Mouse (Mus musculus) intestine, embryonic 14.5 days (tissue): ENCODE data around the gene Rab29. TPM values are rescaled to one million over a fixed set of nuclear protein-coding genes. Genes with fewer than 3 reads are reported as not detected.

Experiments
- ATAC-seq: fragments of 200-750 bp; cut with Nextera tagmentation; replicated peaks from 2 replicates; pipeline ENCODE4 v1.8.0; 2017; ENCODE audit warnings: low read depth, moderate number of reproducible peaks, moderate TSS enrichment, moderate library complexity; ENCODE audit not compliant: low FRiP score, low TSS enrichment
- DNase-seq: peaks from one replicate; pipeline ENCODE4 v3.0.0-alpha.2; 2018; ENCODE audit warnings: low spot score
- H3K27ac ChIP-seq: fragments of 300-500 bp; sonication (generic); 2 replicates; pipeline ENCODE4 v1.5.1; 2014; ENCODE audit warnings: low read depth, mild to moderate bottlenecking, control low read depth
- H3K27me3 ChIP-seq: fragments of 300-500 bp; sonication (generic); replicated peaks from 2 replicates; pipeline ENCODE4 v1.6.1; 2014; ENCODE audit warnings: low read length, control low read depth; ENCODE audit not compliant: control insufficient read depth, insufficient read depth
- H3K36me3 ChIP-seq: fragments of 300-500 bp; sonication (generic); 2 replicates; pipeline ENCODE4 v1.6.1; 2014; ENCODE audit warnings: low read length, control low read depth; ENCODE audit not compliant: control insufficient read depth, insufficient read depth
- H3K4me1 ChIP-seq: fragments of 300-500 bp; sonication (generic); replicated peaks from 2 replicates; pipeline ENCODE4 v1.6.1; 2014; ENCODE audit warnings: low read length, control low read depth, mixed read lengths; ENCODE audit not compliant: control insufficient read depth, insufficient read depth
- H3K4me2 ChIP-seq: fragments of 300-500 bp; sonication (generic); 2 replicates; pipeline ENCODE4 v1.6.1; 2014; ENCODE audit warnings: low read length
- H3K4me3 ChIP-seq: fragments of 300-500 bp; sonication (generic); 2 replicates; pipeline ENCODE4 v1.5.1; 2014; ENCODE audit warnings: low read depth, low read length, control low read depth, mixed read lengths
- H3K9ac ChIP-seq: fragments of 300-500 bp; sonication (generic); 2 replicates; pipeline ENCODE4 v1.6.1; 2014; ENCODE audit warnings: mild to moderate bottlenecking, low read length
- H3K9me3 ChIP-seq: fragments of 300-500 bp; sonication (generic); 2 replicates; pipeline ENCODE4 v1.6.1; 2016; ENCODE audit warnings: low read length, control low read depth; ENCODE audit not compliant: control insufficient read depth
- WGBS: fragments of 180-500 bp; shearing (Covaris S2); extraction: QIAGEN DNeasy Blood & Tissue Kit; methylation state at CpG from one replicate; pipeline ENCODE4 v1.1.7; 2014; 5-methylcytosine and 5-hydroxymethylcytosine counted together
- polyA plus RNA-seq: library from polyadenylated mRNA; unstranded; fragments of >200 nt; fragmentation: Nextera tagmentation; extraction: Ambion mirVana; gene quantifications from 2 replicates; pipeline ENCODE4 v1.2.1, GENCODE M21; 2014

The Rab29 gene
- polyA plus RNA-seq, 1 experiment from 2014 or later, result 17.6 TPM

DNA sequence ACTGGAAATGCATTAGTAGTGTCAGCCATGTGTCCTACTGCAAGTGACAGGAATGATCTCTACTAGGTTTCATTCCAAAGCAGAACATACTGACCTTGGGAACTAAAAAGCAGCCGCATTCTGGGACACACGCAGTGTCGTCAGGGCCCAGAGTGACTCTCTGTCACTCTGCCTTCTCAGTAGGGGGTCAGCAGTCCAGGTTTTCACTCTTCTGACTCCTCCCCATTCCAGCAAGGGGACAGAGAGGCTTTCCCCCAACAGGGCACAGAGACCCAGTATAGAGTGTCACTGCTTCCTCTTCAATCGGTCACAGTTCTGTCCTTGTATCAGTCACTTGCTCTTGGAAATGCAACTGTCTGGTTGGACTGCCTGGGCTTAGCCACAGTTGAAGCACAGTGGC lies 24.8 kb upstream of the Rab29 start:
- H3K27me3 ChIP-seq, result no peaks in the 10 kb centered on the region
- peaks cover 71% of the 10 kb centered on the region for H3K36me3 ChIP-seq
- H3K4me3 ChIP-seq, result no peak overlapping the region
- no peaks in the 10 kb centered on the region for H3K9me3 ChIP-seq
- no peak overlapping the region for H3K27ac ChIP-seq
- 88% methylated on average over 4 of the region's 4 CpGs for WGBS
- no peak for ATAC-seq
- no peak for DNase-seq
- H3K4me2 ChIP-seq, result no peak overlapping the region
- no peak overlapping the region for H3K9ac ChIP-seq
- no peaks in the 10 kb centered on the region for H3K4me1 ChIP-seq

DNA sequence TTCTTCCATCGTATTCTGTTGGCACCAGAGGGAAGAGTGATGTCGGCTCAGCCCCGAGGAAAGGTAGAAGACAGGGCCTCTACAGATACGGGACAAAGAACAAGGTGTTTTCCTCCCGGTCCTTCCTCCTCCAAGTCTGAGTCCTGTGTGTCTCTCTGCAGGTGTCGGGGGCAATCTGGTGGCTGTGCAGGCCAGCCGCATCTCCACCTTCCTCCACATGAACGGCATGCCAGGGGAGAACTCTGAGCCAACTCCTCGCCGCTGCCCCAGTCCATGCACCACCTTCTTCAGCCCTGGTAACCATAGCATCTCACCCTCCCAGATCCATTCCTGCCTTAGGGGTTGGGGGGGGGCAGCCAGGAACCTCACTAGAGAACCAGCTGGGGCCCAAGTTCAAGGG lies 23.3 kb upstream of the Rab29 start:
- H3K36me3 ChIP-seq, result peaks cover 81% of the 10 kb centered on the region
- DNase-seq (no peak), ATAC-seq (no peak)
- H3K9ac ChIP-seq, result no peak overlapping the region
- 92% methylated on average over 10 of the region's 10 CpGs for WGBS
- no peak overlapping the region for H3K4me3 ChIP-seq
- no peaks in the 10 kb centered on the region for H3K9me3 ChIP-seq
- no peak overlapping the region for H3K4me2 ChIP-seq
- no peaks in the 10 kb centered on the region for H3K4me1 ChIP-seq
- no peak overlapping the region for H3K27ac ChIP-seq
- no peaks in the 10 kb centered on the region for H3K27me3 ChIP-seq

DNA sequence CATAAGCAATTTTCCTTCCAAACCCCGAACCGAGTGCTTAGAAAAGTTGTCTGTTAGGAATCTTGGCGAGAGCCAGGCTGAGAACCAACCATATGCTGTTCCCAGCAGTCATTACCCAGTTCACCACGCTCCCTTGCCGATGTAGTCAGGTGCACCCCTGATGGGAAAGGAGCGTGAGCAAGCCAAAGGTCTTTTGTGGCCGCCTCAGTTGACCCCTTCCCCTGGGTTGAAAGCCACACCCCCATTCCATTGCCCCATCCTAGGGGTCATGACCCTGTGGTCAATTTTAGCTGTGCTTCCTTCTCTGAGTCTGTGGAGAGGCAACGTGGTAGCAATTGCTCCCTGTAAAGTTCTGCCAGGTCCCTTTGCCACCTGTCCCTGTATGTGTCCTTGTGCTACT lies 22.1 kb upstream of the Rab29 start:
- Histone ChIP-seq H3K9me3 (no peaks in the 10 kb centered on the region), H3K27ac (no peak overlapping the region), H3K9ac (no peak overlapping the region), H3K4me1 (no peaks in the 10 kb centered on the region), H3K36me3 (peaks cover 77% of the 10 kb centered on the region), H3K4me3 (no peak overlapping the region), H3K4me2 (no peak overlapping the region), H3K27me3 (no peaks in the 10 kb centered on the region)
- 75% methylated on average over 8 of the region's 8 CpGs for whole genome bisulfite sequencing
- no peak for ATAC-seq
- no peak for DNase-seq

DNA sequence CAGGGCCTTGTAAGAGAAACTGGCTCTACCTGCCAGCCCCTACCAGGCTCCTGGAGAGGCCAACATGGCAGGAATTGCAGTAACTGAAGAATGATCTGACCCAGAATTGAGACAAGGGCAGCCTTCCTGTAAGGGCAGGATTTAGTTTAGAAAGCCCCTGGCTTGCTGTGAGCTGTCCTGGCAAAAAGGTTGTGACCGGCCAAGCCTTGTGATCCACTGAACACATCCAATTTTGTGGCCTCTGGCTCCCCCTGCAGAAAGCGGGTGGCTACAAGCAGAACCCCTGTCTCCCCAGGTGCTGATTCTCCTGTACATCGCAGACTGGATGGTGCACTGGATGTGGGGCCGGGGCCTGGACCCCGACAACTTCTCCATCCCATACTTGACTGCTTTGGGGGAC lies 20.8 kb upstream of the Rab29 start:
- Histone ChIP-seq H3K4me3 (no peak overlapping the region), H3K9ac (no peak overlapping the region), H3K27ac (no peak overlapping the region), H3K36me3 (peaks cover 67% of the 10 kb centered on the region), H3K27me3 (no peaks in the 10 kb centered on the region), H3K9me3 (no peaks in the 10 kb centered on the region), H3K4me1 (no peaks in the 10 kb centered on the region), H3K4me2 (no peak overlapping the region)
- ATAC-seq, result no peak
- 76% methylated on average over 5 of the region's 5 CpGs for WGBS
- peak; percentile 61 for DNase-seq

DNA sequence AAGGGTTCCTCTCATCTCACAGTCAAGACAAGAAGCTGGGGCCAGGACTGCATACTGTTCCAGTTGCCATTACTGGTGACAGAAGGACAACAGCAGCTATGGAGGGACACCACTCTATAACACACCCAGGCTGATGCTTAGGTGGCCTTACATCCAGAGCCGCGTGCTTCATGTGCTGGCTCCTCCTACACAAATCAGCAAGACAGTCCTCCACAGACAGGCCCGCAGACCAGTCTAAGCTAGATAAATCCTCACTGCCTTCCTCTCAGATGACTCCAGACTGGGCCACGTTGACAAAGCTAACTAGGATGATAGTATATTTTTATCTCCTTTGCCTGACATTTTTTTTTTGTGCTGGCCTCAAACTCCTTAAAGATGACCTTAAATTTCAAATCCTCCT lies 5.2 kb upstream of the Rab29 start:
- DNase-seq, result no peak
- no peaks in the 10 kb centered on the region for H3K36me3 ChIP-seq
- ATAC-seq, result no peak
- H3K4me1 ChIP-seq, result no peaks in the 10 kb centered on the region
- no peak overlapping the region for H3K9ac ChIP-seq
- H3K4me2 ChIP-seq, result no peak overlapping the region
- H3K9me3 ChIP-seq, result no peaks in the 10 kb centered on the region
- 78% methylated on average over 4 of the region's 4 CpGs for WGBS
- H3K27me3 ChIP-seq, result no peaks in the 10 kb centered on the region
- no peak overlapping the region for H3K27ac ChIP-seq
- no peak overlapping the region for H3K4me3 ChIP-seq

DNA sequence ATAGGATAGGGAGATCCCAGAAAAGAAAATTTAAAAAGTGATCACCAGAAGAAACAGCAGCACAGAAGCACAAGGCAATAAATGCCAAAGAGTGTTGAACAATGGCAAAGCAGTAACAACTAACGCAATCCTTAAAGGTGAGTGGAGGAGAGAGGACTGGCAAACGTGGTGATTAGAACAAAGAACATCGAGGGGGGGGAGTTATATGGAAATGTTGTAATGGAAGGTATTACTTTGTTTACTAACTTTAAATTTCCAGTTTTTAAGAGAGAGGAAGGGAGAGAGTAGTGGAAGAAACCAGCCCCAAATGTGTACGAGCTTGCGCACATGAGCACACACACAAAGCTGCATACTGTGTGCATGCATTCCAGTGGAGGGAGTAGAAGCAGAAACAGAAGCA lies 1.4 kb upstream of the Rab29 start:
- Histone ChIP-seq H3K27me3 (no peaks in the 10 kb centered on the region), H3K4me3 (no peak overlapping the region), H3K36me3 (no peaks in the 10 kb centered on the region), H3K27ac (no peak overlapping the region), H3K4me1 (no peaks in the 10 kb centered on the region; the same call in 1 of the 2 replicates), H3K9ac (no peak overlapping the region), H3K4me2 (no peak overlapping the region), H3K9me3 (no peaks in the 10 kb centered on the region)
- DNase-seq (no peak), ATAC-seq (no peak)
- WGBS, result 82% methylated on average over 5 of the region's 5 CpGs

DNA sequence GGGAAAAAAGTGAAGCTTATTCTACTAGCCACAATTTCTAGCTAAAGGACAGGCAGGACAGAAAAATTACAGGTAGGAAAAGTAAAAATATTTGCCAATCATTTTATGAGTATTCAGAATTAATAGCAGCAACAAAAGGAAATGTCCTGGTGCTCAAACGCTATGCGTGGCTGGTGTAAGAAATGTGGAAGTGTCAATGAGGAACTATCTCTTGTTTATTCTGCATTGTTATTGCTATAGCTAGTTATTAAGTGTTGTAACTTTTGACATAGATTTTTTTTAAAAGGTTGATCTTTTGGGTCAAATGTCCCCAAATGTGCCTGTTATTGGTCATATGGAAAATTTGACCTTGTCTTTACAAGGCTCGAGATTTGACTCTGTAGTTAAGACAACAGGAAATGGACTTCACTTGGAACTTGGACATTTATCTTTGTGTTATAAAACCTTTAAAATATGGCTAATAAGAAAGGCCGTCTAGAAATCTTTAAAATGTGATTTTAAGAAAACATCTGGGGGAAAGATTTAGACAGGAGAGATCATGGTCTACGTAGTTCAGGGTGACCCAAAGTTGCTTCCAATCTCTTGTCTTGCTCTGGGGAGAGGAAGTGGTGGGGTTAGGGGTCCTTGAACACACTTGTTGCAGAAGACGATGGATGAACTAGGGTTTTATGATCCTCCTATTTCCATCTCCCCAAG lies 572 bp upstream of the Rab29 start:
- Histone ChIP-seq H3K4me1 (no peaks in the 10 kb centered on the region; the same call in 1 of the 2 replicates), H3K36me3 (no peaks in the 10 kb centered on the region), H3K27me3 (no peaks in the 10 kb centered on the region), H3K9me3 (no peaks in the 10 kb centered on the region), H3K4me2 (peak overlapping the region; percentile 75; the same call in 1 of the 2 replicates), H3K27ac (no peak overlapping the region), H3K4me3 (peak overlapping the region; percentile 67; the same call in 1 of the 2 replicates), H3K9ac (no peak overlapping the region)
- WGBS, result 80% methylated on average over 6 of the region's 6 CpGs
- DNase-seq, result no peak
- ATAC-seq, result 0 out of 2 replicates have a peak, but pooled peaks have one; percentile 28

DNA sequence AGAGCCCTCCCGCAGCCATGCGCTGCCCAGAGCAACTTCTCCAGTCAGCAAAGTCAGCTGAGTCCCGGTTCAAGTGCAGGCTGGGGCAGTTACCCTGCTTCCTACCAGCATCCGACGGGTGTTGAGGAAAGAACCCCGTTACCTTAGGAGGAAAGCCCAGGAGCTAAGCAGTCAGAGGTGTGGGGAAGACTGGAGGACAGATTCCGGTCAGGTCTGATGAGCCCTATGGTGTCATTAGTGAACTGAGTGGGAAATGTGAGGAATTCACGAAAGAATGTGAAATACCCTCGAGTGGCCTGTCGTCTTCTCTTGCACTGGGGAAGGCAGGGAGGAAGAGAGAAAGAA lies 894 bp downstream of the Rab29 start:
- H3K9me3 ChIP-seq, result no peaks in the 10 kb centered on the region
- H3K4me3 ChIP-seq, result peak overlapping the region; percentile 67
- WGBS, result 19% methylated on average over 10 of the region's 10 CpGs
- no peak overlapping the region for H3K27ac ChIP-seq
- H3K36me3 ChIP-seq, result no peaks in the 10 kb centered on the region
- no peaks in the 10 kb centered on the region for H3K27me3 ChIP-seq
- peak overlapping the region; percentile 75 for H3K4me2 ChIP-seq
- H3K9ac ChIP-seq, result peak overlapping the region; percentile 58
- ATAC-seq, result no peak
- no peaks in the 10 kb centered on the region; the same call in 1 of the 2 replicates for H3K4me1 ChIP-seq
- DNase-seq, result peak; percentile 60

DNA sequence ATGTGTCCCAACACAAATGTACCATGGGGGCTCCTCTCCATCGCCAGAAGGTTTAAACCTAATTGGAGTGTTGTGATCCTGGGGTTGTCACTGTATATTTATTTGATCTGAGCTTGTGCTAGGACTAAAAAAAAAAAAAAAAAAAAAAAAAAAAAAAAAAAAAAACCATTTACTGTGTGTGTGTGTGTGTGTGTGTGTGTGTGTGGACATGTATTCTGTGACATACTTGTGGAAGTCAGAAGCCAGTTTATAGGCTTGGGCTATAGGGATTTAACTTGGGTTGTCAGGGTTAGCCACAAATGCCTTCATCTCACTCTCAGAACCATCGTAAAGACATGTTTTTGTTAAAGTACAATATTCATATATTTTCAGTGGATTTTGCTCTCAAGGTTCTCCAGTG lies 2.5 kb downstream of the Rab29 start:
- no peaks in the 10 kb centered on the region for H3K9me3 ChIP-seq
- no peaks in the 10 kb centered on the region; the same call in 1 of the 2 replicates for H3K4me1 ChIP-seq
- H3K4me3 ChIP-seq, result no peak overlapping the region
- no peaks in the 10 kb centered on the region for H3K27me3 ChIP-seq
- WGBS, result 88% methylated on average over 2 of the region's 2 CpGs
- no peaks in the 10 kb centered on the region for H3K36me3 ChIP-seq
- H3K27ac ChIP-seq, result no peak overlapping the region
- H3K9ac ChIP-seq, result no peak overlapping the region
- DNase-seq (no peak), ATAC-seq (no peak)
- no peak overlapping the region for H3K4me2 ChIP-seq
